8 mouse cellular contexts compared by ENCODE assay signal in the genomic region with DNA sequence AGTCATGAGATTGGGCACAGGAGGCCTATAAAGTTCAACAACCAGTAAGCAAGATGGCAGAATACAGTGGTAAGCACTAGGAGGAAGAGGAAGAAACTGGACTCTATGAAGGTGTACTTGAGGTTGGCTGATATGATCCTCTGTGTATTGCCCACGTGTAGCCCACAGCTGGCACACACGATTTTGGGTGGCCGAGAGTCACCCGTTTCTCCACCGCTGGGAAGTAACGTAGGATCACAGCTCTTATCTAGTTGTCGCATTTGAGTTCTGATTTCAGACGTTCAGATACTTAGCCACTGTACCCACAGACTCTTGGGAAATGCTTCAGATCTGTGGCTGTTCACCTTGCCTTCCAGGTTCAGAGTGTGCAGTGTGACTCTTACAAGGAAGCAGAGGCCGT. TPM values are rescaled to one million over a fixed set of nuclear protein-coding genes. Genes with fewer than 3 reads are reported as not detected.
A peak's percentile ranks its signal among the peaks of the same experiment; 100 is the strongest.
DNase-seq lines count a peak whose midpoint lies in the region; ATAC-seq lines count a peak whose summit lies in the region.

No protein-coding gene starts in this region.

- H3K9me3 ChIP-seq in kidney, embryonic 15.5 days (replicated peaks): no peaks in the 10 kb centered on the region
- H3K9me3 ChIP-seq in hindbrain, embryonic 16.5 days (ENCODE audit: control insufficient read depth, low read length): no peaks in the 10 kb centered on the region
- H3K9me3 ChIP-seq in midbrain, embryonic 15.5 days: no peaks in the 10 kb centered on the region

- 78% methylated on average over 9 of the region's 9 CpGs for WGBS in kidney, embryonic 15.5 days
- WGBS in hindbrain, embryonic 16.5 days: 91% methylated on average over 9 of the region's 9 CpGs
- 86% methylated on average over 9 of the region's 9 CpGs for WGBS in midbrain, embryonic 15.5 days

- H3K4me2 ChIP-seq in kidney, embryonic 15.5 days: peak overlapping the region; percentile 73
- H3K4me2 ChIP-seq in hindbrain, embryonic 16.5 days (ENCODE audit: low read length): peak overlapping the region; percentile 73
- peak overlapping the region; percentile 66 for H3K4me2 ChIP-seq in midbrain, embryonic 15.5 days

- DNase-seq in kidney, postnatal 25 days: no peak
- peak; percentile 11 for DNase-seq in c-Kit-positive CD71-positive TER-119-negative erythroid progenitor cells, embryonic 14.5 days (ENCODE audit: low read depth)
- DNase-seq in gastrocnemius, postnatal 10 days: no peak
- no peak for DNase-seq in layer of hippocampus, postnatal 36 days
- DNase-seq in lung, postnatal 10 days: no peak

- H3K36me3 ChIP-seq in kidney, embryonic 15.5 days: peaks cover 16% of the 10 kb centered on the region
- H3K36me3 ChIP-seq in hindbrain, embryonic 16.5 days (ENCODE audit: control insufficient read depth, insufficient read depth, low read length): no peaks in the 10 kb centered on the region
- no peaks in the 10 kb centered on the region for H3K36me3 ChIP-seq in midbrain, embryonic 15.5 days (replicated peaks)

- H3K4me1 ChIP-seq in kidney, embryonic 15.5 days: peaks cover 58% of the 10 kb centered on the region
- peaks cover 21% of the 10 kb centered on the region for H3K4me1 ChIP-seq in hindbrain, embryonic 16.5 days (ENCODE audit: control insufficient read depth, insufficient read depth, low read depth, low read length)
- H3K4me1 ChIP-seq in midbrain, embryonic 15.5 days: peaks cover 30% of the 10 kb centered on the region

- peak overlapping the region; percentile 72 for H3K9ac ChIP-seq in kidney, embryonic 15.5 days
- H3K9ac ChIP-seq in hindbrain, embryonic 16.5 days (ENCODE audit: low read depth, low read length): peak overlapping the region; percentile 96
- peak overlapping the region; percentile 68 for H3K9ac ChIP-seq in midbrain, embryonic 15.5 days

- H3K27me3 ChIP-seq in kidney, embryonic 15.5 days: no peaks in the 10 kb centered on the region
- H3K27me3 ChIP-seq in hindbrain, embryonic 16.5 days (replicated peaks; ENCODE audit: control insufficient read depth, insufficient read depth, low read length): no peaks in the 10 kb centered on the region
- no peaks in the 10 kb centered on the region for H3K27me3 ChIP-seq in midbrain, embryonic 15.5 days (replicated peaks)

- H3K4me3 ChIP-seq in kidney, embryonic 15.5 days (replicated peaks): peak overlapping the region; percentile 72
- peak overlapping the region; percentile 86 for H3K4me3 ChIP-seq in hindbrain, embryonic 16.5 days (ENCODE audit: low read length)
- peak overlapping the region; percentile 64 for H3K4me3 ChIP-seq in midbrain, embryonic 15.5 days

- ATAC-seq in kidney, embryonic 15.5 days (replicated peaks; ENCODE audit: low FRiP score): no peak
- no peak for ATAC-seq in hindbrain, embryonic 16.5 days
- 0 out of 2 replicates have a peak, but pooled peaks have one; percentile 3 for ATAC-seq in midbrain, embryonic 15.5 days (replicated peaks)

- H3K27ac ChIP-seq in kidney, embryonic 15.5 days: no peak overlapping the region
- H3K27ac ChIP-seq in hindbrain, embryonic 16.5 days (ENCODE audit: low read depth, low read length): no peak overlapping the region
- H3K27ac ChIP-seq in midbrain, embryonic 15.5 days: no peak overlapping the region

RNA-seq across cellular contexts. Expression of gene Vapb, which starts 0.9 kb away (rescaled TPM):
- 14.0 and 17.9 TPM in 2 replicates for polyA plus RNA-seq in kidney, embryonic 15.5 days (2015; fragmentation: Nextera tagmentation; extraction: Ambion mirVana)
- 16.3 and 22.1 TPM in 2 replicates for polyA plus RNA-seq in hindbrain, embryonic 16.5 days (2015; fragmentation: Nextera tagmentation; extraction: Ambion mirVana)
- polyA plus RNA-seq in midbrain, embryonic 15.5 days (2015; fragmentation: Nextera tagmentation; extraction: Ambion mirVana): 10.8 and 14.3 TPM in 2 replicates
- total RNA-seq in gastrocnemius, postnatal 10 days (2021): 100 to 1,000 TPM; 150 to 160 TPM
- total RNA-seq in layer of hippocampus, postnatal 36 days (2021): 100 to 1,000 TPM; 114 to 126 TPM

RNA-seq across cellular contexts. Expression of gene 1700010B08Rik, which starts 19.0 kb away (rescaled TPM):
- not detected in 2 replicates for polyA plus RNA-seq in kidney, embryonic 15.5 days (2015; fragmentation: Nextera tagmentation; extraction: Ambion mirVana)
- not detected in 2 replicates for polyA plus RNA-seq in hindbrain, embryonic 16.5 days (2015; fragmentation: Nextera tagmentation; extraction: Ambion mirVana)
- polyA plus RNA-seq in midbrain, embryonic 15.5 days (2015; fragmentation: Nextera tagmentation; extraction: Ambion mirVana): 0.19 TPM in 1 of 2 replicates, not detected in the other
- not detected for total RNA-seq in gastrocnemius, postnatal 10 days (2021)
- not detected for total RNA-seq in layer of hippocampus, postnatal 36 days (2021)
